Mouse (Mus musculus) neural tube, embryonic 15.5 days (tissue): ENCODE measurements around the gene Plscr1. TPM values are rescaled to one million over a fixed set of nuclear protein-coding genes. Genes with fewer than 3 reads are reported as not detected.

Experiments used
- ATAC-seq: fragments of 200-750 bp; cut with Nextera tagmentation; 2 replicates; pipeline ENCODE4 v1.8.0; 2017; ENCODE audit warnings: mild to moderate bottlenecking, moderate TSS enrichment, moderate library complexity; ENCODE audit not compliant: low FRiP score
- H3K27ac ChIP-seq: fragments of 300-500 bp; sonication (generic); replicated peaks from 2 replicates; pipeline ENCODE4 v1.5.1; 2015; ENCODE audit warnings: mild to moderate bottlenecking, inconsistent platforms
- H3K27me3 ChIP-seq: fragments of 300-500 bp; sonication (generic); replicated peaks from 2 replicates; pipeline ENCODE4 v1.6.1; 2015; ENCODE audit warnings: inconsistent platforms
- H3K36me3 ChIP-seq: fragments of 300-500 bp; sonication (generic); 2 replicates; pipeline ENCODE4 v1.6.1; 2015; ENCODE audit warnings: inconsistent platforms
- H3K4me1 ChIP-seq: fragments of 300-500 bp; sonication (generic); 2 replicates; pipeline ENCODE4 v1.6.1; 2015; ENCODE audit warnings: inconsistent platforms
- H3K4me2 ChIP-seq: fragments of 300-500 bp; sonication (generic); 2 replicates; pipeline ENCODE4 v1.6.1; 2015; ENCODE audit warnings: inconsistent platforms, mild to moderate bottlenecking, moderate library complexity
- H3K4me3 ChIP-seq: fragments of 300-500 bp; sonication (generic); replicated peaks from 2 replicates; pipeline ENCODE4 v1.5.1; 2015; ENCODE audit warnings: mild to moderate bottlenecking, inconsistent platforms
- H3K9ac ChIP-seq: fragments of 300-500 bp; sonication (generic); replicated peaks from 2 replicates; pipeline ENCODE4 v1.6.1; 2015; ENCODE audit warnings: mild to moderate bottlenecking, inconsistent platforms
- H3K9me3 ChIP-seq: fragments of 300-500 bp; sonication (generic); replicated peaks from 2 replicates; pipeline ENCODE4 v1.6.1; 2016; ENCODE audit warnings: inconsistent platforms
- WGBS: fragments of 180-500 bp; shearing (Covaris S2); methylation state at CpG from one replicate; pipeline ENCODE4 v1.1.7; 2015; ENCODE audit warnings: mixed read lengths; 5-methylcytosine and 5-hydroxymethylcytosine counted together
- polyA plus RNA-seq: library from polyadenylated mRNA; unstranded; fragments of >200 nt; fragmentation: Nextera tagmentation; extraction: Ambion mirVana; gene quantifications from 2 replicates; pipeline ENCODE4 v1.2.1, GENCODE M21; 2015

Plscr1 gene
- polyA plus RNA-seq, 1 experiment from 2014 or later: 9.6 TPM

DNA sequence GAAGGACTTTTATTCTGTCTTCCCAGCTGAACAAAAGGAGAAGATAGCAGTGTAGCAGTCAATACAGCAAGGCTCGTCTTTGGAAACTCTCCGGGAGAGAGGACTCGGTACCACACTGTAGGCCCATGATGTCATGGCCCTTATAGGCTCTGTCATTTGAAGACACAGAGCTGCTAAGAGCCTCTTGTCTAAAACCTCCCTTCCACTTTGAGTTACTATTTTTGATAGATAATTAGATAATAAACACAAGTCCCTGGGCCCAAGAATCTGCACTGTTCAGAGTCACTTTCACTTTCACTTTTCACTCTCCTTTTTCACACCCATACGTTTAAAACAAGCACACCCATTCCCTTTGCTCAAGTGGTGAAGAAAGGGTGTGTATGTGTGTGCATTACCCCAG lies 16.2 kb downstream of the Plscr1 start:
- no peak overlapping the region for H3K27ac ChIP-seq
- no peak for ATAC-seq
- H3K4me1 ChIP-seq: no peaks in the 10 kb centered on the region
- no peak overlapping the region for H3K4me3 ChIP-seq
- 85% methylated on average over 4 of the region's 4 CpGs for WGBS
- no peaks in the 10 kb centered on the region for H3K36me3 ChIP-seq
- no peak overlapping the region for H3K9ac ChIP-seq
- no peak overlapping the region for H3K4me2 ChIP-seq
- no peaks in the 10 kb centered on the region for H3K27me3 ChIP-seq
- H3K9me3 ChIP-seq: no peaks in the 10 kb centered on the region

DNA sequence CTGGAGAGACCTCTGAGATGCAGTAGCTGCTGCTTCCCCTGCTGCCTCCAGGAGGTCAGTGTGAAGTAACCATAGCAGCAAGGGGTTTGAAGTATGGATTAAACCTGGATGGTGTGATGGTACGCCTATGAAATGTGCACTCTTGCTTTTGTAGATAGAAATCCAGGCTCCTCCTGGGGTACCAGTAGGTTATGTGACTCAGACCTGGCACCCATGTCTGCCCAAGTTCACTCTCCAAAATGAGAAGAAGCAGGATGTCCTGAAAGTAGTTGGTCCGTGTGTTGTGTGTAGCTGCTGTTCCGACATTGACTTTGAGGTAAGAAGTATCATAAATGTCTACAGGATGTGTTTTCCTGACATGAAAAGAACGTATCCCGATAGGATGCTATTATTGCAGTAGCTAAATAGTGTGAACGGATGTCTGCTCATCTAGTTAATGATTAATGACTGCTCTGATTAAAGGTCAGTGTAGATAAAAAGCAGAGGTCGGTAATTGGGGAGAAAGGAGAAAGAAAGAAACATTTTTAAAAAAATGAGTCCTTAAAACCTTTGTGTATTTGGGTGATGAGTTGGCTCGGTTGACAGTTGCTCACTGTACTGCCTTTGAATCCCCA lies 17.1 kb downstream of the Plscr1 start:
- Histone ChIP-seq H3K4me2 (no peak overlapping the region), H3K9me3 (no peaks in the 10 kb centered on the region), H3K27ac (no peak overlapping the region), H3K4me1 (no peaks in the 10 kb centered on the region), H3K27me3 (no peaks in the 10 kb centered on the region), H3K9ac (no peak overlapping the region), H3K36me3 (no peaks in the 10 kb centered on the region), H3K4me3 (no peak overlapping the region)
- WGBS: 76% methylated on average over 8 of the region's 8 CpGs
- ATAC-seq: no peak

DNA sequence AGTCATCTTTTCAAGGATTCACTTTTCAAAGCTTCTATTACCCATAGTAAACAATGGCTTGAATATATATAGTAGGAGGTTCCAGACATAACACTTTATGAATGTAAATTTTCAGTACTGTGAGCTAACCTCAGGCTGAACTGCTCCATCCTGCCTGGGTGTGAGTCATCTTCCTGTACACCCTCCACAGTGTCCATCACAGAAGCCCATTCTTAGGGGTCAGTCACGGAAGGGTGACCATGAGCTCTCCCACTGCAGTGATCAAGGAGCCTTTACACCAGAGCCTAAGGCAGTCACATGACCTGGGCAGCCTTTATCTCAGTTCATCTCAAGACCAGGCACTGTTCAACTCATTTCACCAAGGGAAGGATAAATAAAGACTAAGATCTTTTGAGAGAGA lies 18.2 kb downstream of the Plscr1 start:
- no peak overlapping the region for H3K27ac ChIP-seq
- no peaks in the 10 kb centered on the region for H3K27me3 ChIP-seq
- H3K9me3 ChIP-seq: no peaks in the 10 kb centered on the region
- 88% methylated on average over 1 of the region's 1 CpGs for WGBS
- H3K4me1 ChIP-seq: no peaks in the 10 kb centered on the region
- no peak overlapping the region for H3K4me2 ChIP-seq
- H3K9ac ChIP-seq: no peak overlapping the region
- H3K36me3 ChIP-seq: no peaks in the 10 kb centered on the region
- ATAC-seq: no peak
- no peak overlapping the region for H3K4me3 ChIP-seq

DNA sequence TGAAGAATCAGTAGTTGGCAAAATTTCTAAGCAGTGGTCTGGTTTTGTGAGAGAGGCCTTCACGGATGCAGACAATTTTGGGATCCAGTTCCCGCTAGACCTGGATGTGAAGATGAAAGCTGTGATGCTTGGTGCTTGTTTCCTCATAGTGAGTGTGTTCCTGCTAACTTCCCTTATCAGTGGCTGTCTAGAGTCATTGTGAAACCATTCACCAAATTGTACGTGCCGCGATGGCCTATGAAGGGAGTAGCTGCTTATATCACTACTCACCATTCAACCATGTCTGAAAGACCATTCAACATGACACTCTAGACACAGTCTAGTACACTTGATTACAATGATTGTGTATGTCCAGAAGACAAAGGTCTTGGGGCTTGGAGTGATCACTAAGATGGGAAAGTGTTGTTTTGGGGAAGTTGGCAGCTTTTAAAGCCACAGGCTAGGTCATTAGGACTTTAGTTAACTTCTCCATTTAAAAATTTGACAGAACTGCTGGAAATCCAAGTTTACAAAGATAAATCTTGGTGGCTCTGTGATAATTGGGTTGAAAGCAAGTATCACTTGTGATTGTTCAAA lies 20.4 kb downstream of the Plscr1 start:
- Histone ChIP-seq H3K36me3 (no peaks in the 10 kb centered on the region), H3K9me3 (no peaks in the 10 kb centered on the region), H3K27ac (no peak overlapping the region), H3K4me3 (no peak overlapping the region), H3K27me3 (no peaks in the 10 kb centered on the region), H3K4me1 (no peaks in the 10 kb centered on the region), H3K9ac (no peak overlapping the region), H3K4me2 (no peak overlapping the region)
- ATAC-seq: no peak
- 97% methylated on average over 5 of the region's 5 CpGs for WGBS

DNA sequence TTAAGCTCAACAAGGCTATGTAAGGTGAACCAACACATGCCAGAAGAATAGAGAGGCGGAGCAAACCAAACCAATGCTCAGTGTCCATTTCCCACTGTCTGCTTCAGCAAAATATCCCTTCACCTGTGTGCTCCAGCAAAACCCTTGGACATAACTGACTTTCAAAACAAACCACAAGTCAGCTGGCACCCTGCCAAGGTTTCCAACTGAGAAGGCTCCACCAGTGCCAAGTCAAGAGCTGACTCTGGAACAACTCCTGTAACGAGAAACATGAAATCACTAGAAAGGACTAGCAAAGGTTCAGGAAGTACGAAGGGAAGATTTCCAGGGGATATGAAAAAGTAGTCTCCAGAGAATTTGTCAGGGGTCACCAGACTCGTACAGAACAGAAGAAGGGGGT lies 21.4 kb downstream of the Plscr1 start:
- H3K4me3 ChIP-seq: no peak overlapping the region
- H3K9me3 ChIP-seq: no peaks in the 10 kb centered on the region
- no peak overlapping the region for H3K27ac ChIP-seq
- H3K9ac ChIP-seq: no peak overlapping the region
- no peaks in the 10 kb centered on the region for H3K36me3 ChIP-seq
- H3K4me1 ChIP-seq: no peaks in the 10 kb centered on the region
- H3K4me2 ChIP-seq: no peak overlapping the region
- ATAC-seq: no peak
- 56% methylated on average over 4 of the region's 4 CpGs for WGBS
- no peaks in the 10 kb centered on the region for H3K27me3 ChIP-seq

DNA sequence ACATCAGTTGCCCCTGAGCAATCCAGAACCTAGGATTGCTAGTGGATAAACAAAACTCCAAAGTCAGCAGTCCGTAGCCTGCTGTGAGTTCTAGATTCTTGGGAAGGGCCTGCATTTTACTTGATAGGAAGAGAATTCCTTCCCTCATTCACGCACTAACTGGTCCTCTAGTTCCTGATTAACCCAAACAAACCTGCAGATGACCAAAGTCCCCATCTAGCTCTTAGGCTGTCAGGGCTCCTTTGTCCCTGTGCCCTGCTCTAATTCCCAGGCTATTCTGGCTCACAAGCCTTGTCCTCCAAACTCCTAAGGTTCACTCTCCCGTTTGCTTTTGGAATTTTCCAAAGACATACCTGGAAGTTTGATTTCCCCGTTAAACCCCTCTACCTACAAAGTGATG lies 23.1 kb downstream of the Plscr1 start:
- Histone ChIP-seq H3K4me2 (no peak overlapping the region), H3K36me3 (no peaks in the 10 kb centered on the region), H3K27ac (no peak overlapping the region), H3K9me3 (no peaks in the 10 kb centered on the region), H3K9ac (no peak overlapping the region), H3K4me1 (no peaks in the 10 kb centered on the region), H3K4me3 (no peak overlapping the region), H3K27me3 (no peaks in the 10 kb centered on the region)
- WGBS: 96% methylated on average over 4 of the region's 4 CpGs
- no peak for ATAC-seq

DNA sequence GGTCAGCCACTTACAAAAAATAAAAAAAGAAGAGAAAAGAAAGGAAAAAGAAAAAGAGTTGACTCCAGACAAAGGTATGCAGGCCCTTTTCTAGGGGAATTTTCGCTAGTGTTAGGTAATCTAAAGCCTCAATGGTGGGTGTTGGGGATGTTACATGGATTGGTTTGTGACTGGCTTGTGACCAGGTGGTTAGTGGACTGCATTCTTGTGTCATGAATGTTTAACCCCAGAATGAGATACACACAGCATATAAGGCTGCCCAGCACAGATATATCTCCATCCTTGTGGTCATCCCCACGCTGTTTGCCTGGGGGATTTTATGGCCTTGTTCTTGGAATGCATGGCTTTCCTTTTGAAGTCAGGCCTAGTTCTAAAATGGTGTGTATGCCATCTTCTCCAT lies 23.7 kb downstream of the Plscr1 start:
- H3K27me3 ChIP-seq: no peaks in the 10 kb centered on the region
- H3K4me1 ChIP-seq: no peaks in the 10 kb centered on the region
- WGBS: 88% methylated on average over 2 of the region's 2 CpGs
- H3K36me3 ChIP-seq: no peaks in the 10 kb centered on the region
- no peaks in the 10 kb centered on the region for H3K9me3 ChIP-seq
- no peak overlapping the region for H3K27ac ChIP-seq
- H3K4me3 ChIP-seq: no peak overlapping the region
- no peak for ATAC-seq
- H3K9ac ChIP-seq: no peak overlapping the region
- no peak overlapping the region for H3K4me2 ChIP-seq

DNA sequence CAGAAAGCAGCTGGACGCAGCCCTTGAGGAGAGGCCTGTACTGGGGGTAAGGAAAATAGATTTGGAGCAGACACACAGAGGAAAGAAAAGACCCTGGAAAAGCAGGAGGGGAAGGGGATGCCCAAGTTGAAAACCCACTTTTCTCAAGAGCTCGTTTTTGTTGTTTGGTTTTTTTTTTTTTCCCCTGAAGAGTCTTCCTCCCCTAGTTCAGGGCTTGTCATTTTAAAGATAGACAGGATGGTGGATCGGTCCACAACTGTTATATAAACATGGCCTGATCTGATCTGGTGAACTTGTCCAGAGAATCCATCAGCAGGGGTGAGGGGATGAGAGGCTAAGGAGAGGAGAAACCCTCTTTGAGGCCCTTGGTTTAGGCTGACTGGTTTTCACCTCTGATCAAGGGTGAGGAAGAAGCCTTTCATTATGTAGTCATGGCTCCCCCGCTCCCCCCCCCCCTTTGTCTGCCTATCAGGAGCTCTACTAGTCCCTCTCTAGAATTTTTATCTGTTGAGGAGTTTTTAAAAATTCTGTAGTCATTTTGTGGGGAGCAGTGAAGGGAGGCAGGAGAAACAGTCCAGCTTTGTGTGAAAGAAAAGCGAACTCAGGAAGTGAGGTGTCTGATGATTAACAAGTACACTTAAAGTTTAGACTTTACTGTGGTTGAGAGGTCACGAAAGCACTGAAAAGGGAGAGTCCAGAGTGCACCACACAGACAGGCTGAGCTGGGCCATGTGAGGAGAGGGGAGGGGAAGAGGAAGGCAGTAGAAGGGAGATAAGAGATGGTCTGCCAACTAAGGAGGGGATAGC lies 24.6 kb downstream of the Plscr1 start:
- no peak overlapping the region for H3K27ac ChIP-seq
- H3K36me3 ChIP-seq: no peaks in the 10 kb centered on the region
- H3K9ac ChIP-seq: no peak overlapping the region
- no peaks in the 10 kb centered on the region for H3K9me3 ChIP-seq
- no peak overlapping the region for H3K4me3 ChIP-seq
- no peaks in the 10 kb centered on the region for H3K4me1 ChIP-seq
- H3K4me2 ChIP-seq: no peak overlapping the region
- H3K27me3 ChIP-seq: no peaks in the 10 kb centered on the region
- no peak for ATAC-seq
- WGBS: 78% methylated on average over 6 of the region's 6 CpGs

DNA sequence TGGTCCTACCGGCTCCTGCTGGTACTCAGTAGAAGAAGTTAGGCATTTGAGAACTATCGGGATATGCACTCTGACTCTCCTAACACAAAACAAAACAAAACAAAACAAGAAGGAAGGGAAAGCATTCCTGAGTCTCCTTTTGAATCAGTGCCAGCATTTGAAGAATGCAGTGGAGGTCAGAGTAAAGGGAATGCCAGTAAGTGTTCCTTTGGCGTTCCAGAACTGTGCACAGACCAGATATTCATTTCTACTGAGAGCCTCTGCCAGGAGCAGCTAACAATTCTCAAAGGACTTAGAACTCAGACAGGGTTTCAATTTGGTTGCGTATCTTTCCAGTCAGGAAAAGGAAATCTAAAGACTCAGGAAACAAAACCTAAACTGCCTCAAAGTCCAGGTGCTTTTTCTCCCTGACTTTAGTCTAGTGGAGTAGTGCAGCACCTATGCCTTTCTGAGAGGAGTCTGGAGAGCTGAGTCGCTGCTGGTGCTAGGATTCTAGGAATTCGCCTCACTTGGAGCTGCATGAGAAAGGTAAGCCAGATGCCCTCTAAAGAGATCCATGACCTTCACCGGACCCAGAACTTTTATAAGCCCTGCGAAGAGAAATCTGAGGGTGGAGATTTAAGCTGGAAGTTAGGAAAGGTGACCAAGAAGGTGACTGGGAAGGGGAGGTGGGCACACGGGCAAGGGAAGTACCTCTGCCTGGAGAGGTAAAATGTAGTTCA lies 26.1 kb downstream of the Plscr1 start, which contains the start of gene Plscr2:
Gene Plscr2, plus strand, starts transcription at position 117 of the 722 bp plus-strand sequence.
- no peak within 1 kb of the TSS for H3K4me3 ChIP-seq
- no peaks in the 10 kb centered on the region for H3K36me3 ChIP-seq
- no peak for ATAC-seq
- H3K4me2 ChIP-seq: no peak within 1 kb of the TSS
- no peak within 1 kb of the TSS for H3K27ac ChIP-seq
- no peaks in the 10 kb centered on the region for H3K4me1 ChIP-seq
- WGBS: 74% methylated on average over 9 of the region's 9 CpGs
- no peak within 1 kb of the TSS for H3K9ac ChIP-seq
- no peaks in the 10 kb centered on the region for H3K9me3 ChIP-seq
- H3K27me3 ChIP-seq: no peaks in the 10 kb centered on the region

DNA sequence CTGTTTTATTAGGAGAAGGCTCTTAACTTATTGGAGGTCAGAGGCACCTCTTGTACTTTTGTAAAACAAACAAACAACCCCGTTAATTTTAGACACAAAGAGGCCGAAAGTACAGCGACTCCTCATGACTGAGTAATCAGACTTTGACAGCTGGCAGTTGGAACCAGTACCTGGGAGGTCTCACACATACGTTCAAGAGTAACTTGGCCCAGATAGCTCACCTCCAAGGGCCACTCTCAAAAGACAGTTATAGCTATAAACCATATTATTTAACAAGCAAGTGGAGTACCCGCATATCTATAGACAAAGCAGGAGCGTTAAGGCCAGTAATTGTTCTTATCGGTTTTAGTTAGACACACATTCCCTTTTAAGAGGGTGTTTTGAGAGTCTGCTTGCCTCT lies 26.8 kb downstream of the Plscr1 start:
- 77% methylated on average over 7 of the region's 7 CpGs for WGBS
- H3K27ac ChIP-seq: no peak overlapping the region
- ATAC-seq: no peak
- H3K4me1 ChIP-seq: no peaks in the 10 kb centered on the region
- H3K36me3 ChIP-seq: no peaks in the 10 kb centered on the region
- no peaks in the 10 kb centered on the region for H3K27me3 ChIP-seq
- no peak overlapping the region for H3K4me3 ChIP-seq
- no peaks in the 10 kb centered on the region for H3K9me3 ChIP-seq
- H3K9ac ChIP-seq: no peak overlapping the region
- H3K4me2 ChIP-seq: no peak overlapping the region

DNA sequence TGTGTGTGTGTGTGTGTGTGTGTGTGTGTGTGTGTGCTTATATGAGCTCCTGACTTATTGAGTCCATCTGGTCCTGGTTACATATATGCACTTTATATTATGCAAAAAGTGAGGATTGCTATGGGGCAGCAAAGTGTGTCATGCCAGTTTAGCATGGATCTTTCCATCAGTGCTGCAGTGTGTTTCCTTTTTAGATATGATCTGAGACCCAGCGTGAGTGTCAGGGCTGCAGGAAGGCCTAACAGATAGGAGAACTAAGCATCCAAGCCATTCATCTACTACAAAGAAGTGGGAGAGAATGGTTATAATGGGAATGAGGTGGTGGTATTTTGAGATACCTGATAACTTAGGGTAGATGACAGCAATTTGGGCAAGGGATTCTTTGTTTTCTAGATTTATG lies 30.5 kb downstream of the Plscr1 start:
- no peak for ATAC-seq
- Histone ChIP-seq H3K4me2 (no peak overlapping the region), H3K36me3 (no peaks in the 10 kb centered on the region), H3K27ac (no peak overlapping the region), H3K4me3 (no peak overlapping the region), H3K9ac (no peak overlapping the region), H3K4me1 (no peaks in the 10 kb centered on the region), H3K27me3 (no peaks in the 10 kb centered on the region), H3K9me3 (no peaks in the 10 kb centered on the region)
- WGBS: 85% methylated on average over 1 of the region's 1 CpGs
